Mouse (Mus musculus): ENCODE measurements at regions not wholly inside any gene's neighbourhood (a gene's known extent, or its start where the extent isn't known, plus 50 kb on each side); places are given as distances from the start of the nearest gene placed in this dataset.

GRCm38 (mm10) chr17:87501098-87501497 lies 54.4 kb upstream of the Calm2 start:
- DNase-seq (ENCODE audit: low spot score in 2 of 2): no peak

- DNase-seq (ENCODE audit: low spot score in 2 of 2): peak; percentile 64 to 86
Measured at GRCm38 (mm10) chr17:87501687-87502387, 55.1 kb upstream of the Calm2 start.

GRCm38 (mm10) chr17:87502388-87503369 lies 55.9 kb upstream of the Calm2 start:
- DNase-seq (ENCODE audit: low spot score in 2 of 2): peak in 1 of 2 experiments; percentile 46

GRCm38 (mm10) chr17:87503491-87503890 lies 56.8 kb upstream of the Calm2 start:
- no peak for DNase-seq (ENCODE audit: low spot score in 2 of 2)

GRCm38 (mm10) chr17:87504960-87505681 lies 58.4 kb upstream of the Calm2 start:
- DNase-seq (ENCODE audit: low spot score in 2 of 2): no peak

GRCm38 (mm10) chr17:87507848-87508247 lies 61.1 kb upstream of the Calm2 start:
- DNase-seq (ENCODE audit: low spot score in 2 of 2): no peak

- DNase-seq (ENCODE audit: low spot score in 2 of 2): no peak
Measured at GRCm38 (mm10) chr17:87508582-87509253, 62.0 kb upstream of the Calm2 start.

GRCm38 (mm10) chr17:87512000-87512611 lies 65.4 kb upstream of the Calm2 start:
- no peak for DNase-seq (ENCODE audit: low spot score in 2 of 2)

GRCm38 (mm10) chr17:87513822-87514221 lies 67.1 kb upstream of the Calm2 start:
- no peak for DNase-seq (ENCODE audit: low spot score in 2 of 2)

- no peak for DNase-seq (ENCODE audit: low spot score in 2 of 2)
Measured at GRCm38 (mm10) chr17:87514366-87515126, 67.8 kb upstream of the Calm2 start.

- DNase-seq (ENCODE audit: low spot score in 2 of 2): no peak
Measured at GRCm38 (mm10) chr17:87517258-87517657, 70.5 kb upstream of the Calm2 start.

GRCm38 (mm10) chr17:87519454-87519853 lies 72.7 kb upstream of the Calm2 start:
- DNase-seq (ENCODE audit: low spot score in 2 of 2): no peak

GRCm38 (mm10) chr17:87520841-87521240 lies 74.1 kb upstream of the Calm2 start:
- DNase-seq (ENCODE audit: low spot score in 2 of 2): no peak

GRCm38 (mm10) chr17:87521622-87522151 lies 75.0 kb upstream of the Calm2 start:
- DNase-seq (ENCODE audit: low spot score in 2 of 2): peak; percentile 24 to 55

- peak; percentile 43 to 48 for DNase-seq (ENCODE audit: low spot score in 2 of 2)
Measured at GRCm38 (mm10) chr17:87522500-87523091, 75.9 kb upstream of the Calm2 start.

GRCm38 (mm10) chr17:87523643-87524042 lies 76.9 kb upstream of the Calm2 start:
- no peak for DNase-seq (ENCODE audit: low spot score in 2 of 2)

- DNase-seq (ENCODE audit: low spot score in 2 of 2): no peak
Measured at GRCm38 (mm10) chr17:87527174-87527573, 80.4 kb upstream of the Calm2 start.

- peak; percentile 70 to 85 for DNase-seq (ENCODE audit: low spot score in 2 of 2)
Measured at GRCm38 (mm10) chr17:87530162-87530817, 83.6 kb upstream of the Calm2 start.

GRCm38 (mm10) chr17:87530818-87531410 lies 84.2 kb upstream of the Calm2 start:
- DNase-seq (ENCODE audit: low spot score in 2 of 2): peak in 1 of 2 experiments; percentile 12
